Mouse (Mus musculus): ENCODE results near the gene Olfr1396. TPM values are rescaled to one million over a fixed set of nuclear protein-coding genes. Genes with fewer than 3 reads are reported as not detected.

Olfr1396 gene
- not detected in 2 replicates for polyA plus RNA-seq (2011; ENCODE audit: insufficient read depth, insufficient read length, low read depth, missing spikeins)

GRCm38 (mm10) chr11:49114774-49115173 is at the start of gene Olfr1396:
Gene Olfr1396 (minus strand): TSS chr11:49114874.
- no peaks in the 10 kb centered on the region for H3K4me1 ChIP-seq (ENCODE audit: control insufficient read depth, insufficient read depth, low read length)
- peaks cover 1% of the 10 kb centered on the region; the same call in 1 of the 2 replicates for H3K27me3 ChIP-seq (ENCODE audit: control insufficient read depth, insufficient read depth, low read length, poor library complexity, severe bottlenecking)
- no peaks in the 10 kb centered on the region for H3K36me3 ChIP-seq (ENCODE audit: control insufficient read depth, insufficient read depth, low read length, poor library complexity, severe bottlenecking)
- H3K9ac ChIP-seq (ENCODE audit: low read depth, poor library complexity, severe bottlenecking): no peak within 1 kb of the TSS
- no peaks in the 10 kb centered on the region for H3K9me3 ChIP-seq (replicated peaks; ENCODE audit: control insufficient read depth, insufficient read depth, low read length, poor library complexity, severe bottlenecking)
- no peak within 1 kb of the TSS for H3K27ac ChIP-seq (ENCODE audit: insufficient read depth, low read length)
- H3K4me3 ChIP-seq (ENCODE audit: low read depth, low read length): no peak within 1 kb of the TSS
- TF ChIP-seq EP300 (IDR thresholded peaks at IDR 0.05; ENCODE audit: insufficient read depth, low read depth, low read length) (no peak), CTCF (IDR thresholded peaks at IDR 0.05; ENCODE audit: low read depth, low read length) (no peak), POLR2A (IDR thresholded peaks at IDR 0.05; ENCODE audit: insufficient read depth, low read length) (no peak)

GRCm38 (mm10) chr11:49156821-49157814 is 42.4 kb upstream of the Olfr1396 start:
- no peak overlapping the region for H3K9ac ChIP-seq (ENCODE audit: low read depth, poor library complexity, severe bottlenecking)
- no peaks in the 10 kb centered on the region for H3K4me1 ChIP-seq (ENCODE audit: control insufficient read depth, insufficient read depth, low read length)
- H3K27ac ChIP-seq (ENCODE audit: insufficient read depth, low read length): no peak overlapping the region
- no peak overlapping the region for H3K4me3 ChIP-seq (ENCODE audit: low read depth, low read length)
- no peaks in the 10 kb centered on the region; the same call in 1 of the 2 replicates for H3K27me3 ChIP-seq (ENCODE audit: control insufficient read depth, insufficient read depth, low read length, poor library complexity, severe bottlenecking)
- no peaks in the 10 kb centered on the region for H3K36me3 ChIP-seq (ENCODE audit: control insufficient read depth, insufficient read depth, low read length, poor library complexity, severe bottlenecking)
- TF ChIP-seq EP300 (IDR thresholded peaks at IDR 0.05; ENCODE audit: insufficient read depth, low read depth, low read length): no peak
- TF ChIP-seq POLR2A (IDR thresholded peaks at IDR 0.05; ENCODE audit: insufficient read depth, low read length): no peak
- TF ChIP-seq CTCF (IDR thresholded peaks at IDR 0.05; ENCODE audit: low read depth, low read length): no peak
- H3K9me3 ChIP-seq (replicated peaks; ENCODE audit: control insufficient read depth, insufficient read depth, low read length, poor library complexity, severe bottlenecking): no peaks in the 10 kb centered on the region

GRCm38 (mm10) chr11:49154077-49154476 is 39.4 kb upstream of the Olfr1396 start, which contains the start of gene Olfr1394:
Gene Olfr1394 (plus strand): TSS chr11:49154377.
- H3K36me3 ChIP-seq (ENCODE audit: control insufficient read depth, insufficient read depth, low read length, poor library complexity, severe bottlenecking): no peaks in the 10 kb centered on the region
- no peaks in the 10 kb centered on the region for H3K4me1 ChIP-seq (ENCODE audit: control insufficient read depth, insufficient read depth, low read length)
- TF ChIP-seq POLR2A (IDR thresholded peaks at IDR 0.05; ENCODE audit: insufficient read depth, low read length) (no peak), EP300 (IDR thresholded peaks at IDR 0.05; ENCODE audit: insufficient read depth, low read depth, low read length) (no peak), CTCF (IDR thresholded peaks at IDR 0.05; ENCODE audit: low read depth, low read length) (no peak)
- no peaks in the 10 kb centered on the region for H3K9me3 ChIP-seq (replicated peaks; ENCODE audit: control insufficient read depth, insufficient read depth, low read length, poor library complexity, severe bottlenecking)
- no peak within 1 kb of the TSS for H3K4me3 ChIP-seq (ENCODE audit: low read depth, low read length)
- no peaks in the 10 kb centered on the region; the same call in 1 of the 2 replicates for H3K27me3 ChIP-seq (ENCODE audit: control insufficient read depth, insufficient read depth, low read length, poor library complexity, severe bottlenecking)
- no peak within 1 kb of the TSS for H3K27ac ChIP-seq (ENCODE audit: insufficient read depth, low read length)
- H3K9ac ChIP-seq (ENCODE audit: low read depth, poor library complexity, severe bottlenecking): no peak within 1 kb of the TSS

- Histone ChIP-seq H3K9me3 (replicated peaks; ENCODE audit: control insufficient read depth, insufficient read depth, low read length, poor library complexity, severe bottlenecking) (no peaks in the 10 kb centered on the region), H3K4me1 (ENCODE audit: control insufficient read depth, insufficient read depth, low read length) (no peaks in the 10 kb centered on the region), H3K4me3 (ENCODE audit: low read depth, low read length) (no peak within 1 kb of the TSS), H3K27ac (ENCODE audit: insufficient read depth, low read length) (no peak within 1 kb of the TSS), H3K9ac (ENCODE audit: low read depth, poor library complexity, severe bottlenecking) (no peak within 1 kb of the TSS), H3K27me3 (ENCODE audit: control insufficient read depth, insufficient read depth, low read length, poor library complexity, severe bottlenecking) (peaks cover 1% of the 10 kb centered on the region; the same call in 1 of the 2 replicates), H3K36me3 (ENCODE audit: control insufficient read depth, insufficient read depth, low read length, poor library complexity, severe bottlenecking) (no peaks in the 10 kb centered on the region)
- TF ChIP-seq EP300 (IDR thresholded peaks at IDR 0.05; ENCODE audit: insufficient read depth, low read depth, low read length) (no peak), POLR2A (IDR thresholded peaks at IDR 0.05; ENCODE audit: insufficient read depth, low read length) (no peak), CTCF (IDR thresholded peaks at IDR 0.05; ENCODE audit: low read depth, low read length) (no peak)
Measured at GRCm38 (mm10) chr11:49141974-49142373, 27.3 kb upstream of the Olfr1396 start, which contains the start of gene Olfr1395. Gene Olfr1395 (plus strand): TSS chr11:49142274.

DNA sequence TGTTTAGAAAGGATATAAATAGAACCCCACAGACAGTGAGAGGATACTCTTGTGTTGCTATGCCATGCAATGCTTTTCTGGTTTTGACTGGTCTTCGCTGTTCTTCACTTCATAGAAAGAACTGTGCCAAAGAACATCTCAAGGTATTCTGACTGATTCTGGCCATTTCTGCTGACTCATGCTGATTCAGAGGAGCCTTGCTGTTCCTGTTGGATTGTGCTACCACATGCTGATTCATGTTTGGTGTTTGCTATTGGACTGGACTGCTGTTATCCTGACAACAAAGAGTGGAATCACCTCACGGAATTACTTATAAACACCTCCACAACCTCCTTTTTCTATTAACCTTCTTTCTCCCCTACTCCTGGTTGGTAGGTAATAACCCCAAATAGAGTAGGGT is 9.5 kb upstream of the Olfr1396 start:
- TF ChIP-seq EP300 (IDR thresholded peaks at IDR 0.05; ENCODE audit: insufficient read depth, low read depth, low read length) (no peak), CTCF (IDR thresholded peaks at IDR 0.05; ENCODE audit: low read depth, low read length) (no peak), POLR2A (IDR thresholded peaks at IDR 0.05; ENCODE audit: insufficient read depth, low read length) (no peak)
- no peaks in the 10 kb centered on the region for H3K4me1 ChIP-seq (ENCODE audit: control insufficient read depth, insufficient read depth, low read length)

More for the DNA sequence above, 9.5 kb upstream of the Olfr1396 start:
- no peak overlapping the region for H3K4me3 ChIP-seq (ENCODE audit: low read depth, low read length)
- no peaks in the 10 kb centered on the region for H3K36me3 ChIP-seq (ENCODE audit: control insufficient read depth, insufficient read depth, low read length, poor library complexity, severe bottlenecking)
- no peak overlapping the region for H3K9ac ChIP-seq (ENCODE audit: low read depth, poor library complexity, severe bottlenecking)
- H3K27me3 ChIP-seq (ENCODE audit: control insufficient read depth, insufficient read depth, low read length, poor library complexity, severe bottlenecking): no peaks in the 10 kb centered on the region
- H3K9me3 ChIP-seq (replicated peaks; ENCODE audit: control insufficient read depth, insufficient read depth, low read length, poor library complexity, severe bottlenecking): no peaks in the 10 kb centered on the region; the same call in 1 of the 2 replicates
- H3K27ac ChIP-seq (ENCODE audit: insufficient read depth, low read length): no peak overlapping the region; the same call in 1 of the 2 replicates

Measured in ES-Bruce4 (cell line).